Mouse (Mus musculus): ENCODE data around the gene Crlf1. TPM values are rescaled to one million over a fixed set of nuclear protein-coding genes. Genes with fewer than 3 reads are reported as not detected.
A peak's percentile ranks its signal among the peaks of the same experiment; 100 is the strongest.

Gene Crlf1
- total and polyA plus RNA-seq, 3 experiments = 3.8 to 26.6 TPM; not detected in 1

- TF ChIP-seq MAX (IDR thresholded peaks at IDR 0.05; ENCODE audit: low read length) (no peak), ZC3H11A (IDR thresholded peaks at IDR 0.05; ENCODE audit: low read depth, low read length) (no peak), GABPA (IDR thresholded peaks at IDR 0.05; ENCODE audit: low read depth, low read length) (no peak), GATA1 (IDR thresholded peaks at IDR 0.05; ENCODE audit: low read depth, low read length) (no peak)
- DNase-seq (ENCODE audit: low read depth, low spot score) = peak; percentile 59
- no peak overlapping the region for H3K4me3 ChIP-seq (ENCODE audit: control insufficient read depth in 1 of 2, insufficient read depth in 1 of 2, low read depth in 2 of 2, low read length in 2 of 2)
- H3K79me2 ChIP-seq (ENCODE audit: control insufficient read depth, insufficient read depth, low read length, poor library complexity) = peaks cover 24% of the 10 kb centered on the region
- peak overlapping the region; percentile 14; the same call in 1 of the 2 replicates for H3K27ac ChIP-seq (ENCODE audit: control insufficient read depth, low read depth, low read length)
- peaks cover 5 to 25% of the 10 kb centered on the region in 2 experiments for H3K36me3 ChIP-seq (ENCODE audit: control insufficient read depth in 1 of 2, insufficient read depth in 2 of 2, low read length in 2 of 2)
- no peaks in the 10 kb centered on the region for H3K27me3 ChIP-seq (ENCODE audit: control insufficient read depth in 1 of 2, insufficient read depth in 2 of 2, low read length in 2 of 2)
- H3K9me3 ChIP-seq (replicated peaks; ENCODE audit: insufficient read depth, low read length) = no peaks in the 10 kb centered on the region
- H3K4me1 ChIP-seq (ENCODE audit: control insufficient read depth in 1 of 2, insufficient read depth in 2 of 2, low read length in 2 of 2) = peaks cover 6 to 31% of the 10 kb centered on the region in 2 experiments
- H3K9ac ChIP-seq (ENCODE audit: control insufficient read depth, low read depth, low read length, poor library complexity, severe bottlenecking) = no peak overlapping the region
Measured at GRCm38 (mm10) chr8:70513441-70513840, 20.5 kb downstream of the Crlf1 start.

GRCm38 (mm10) chr8:70517940-70518643 is 25.1 kb downstream of the Crlf1 start:
- no peak for DNase-seq (ENCODE audit: low read depth, low spot score)
- Histone ChIP-seq H3K9me3 (replicated peaks; ENCODE audit: insufficient read depth, low read length) (no peaks in the 10 kb centered on the region), H3K4me3 (ENCODE audit: control insufficient read depth in 1 of 2, insufficient read depth in 1 of 2, low read depth in 2 of 2, low read length in 2 of 2) (no peak overlapping the region), H3K36me3 (ENCODE audit: control insufficient read depth in 1 of 2, insufficient read depth in 2 of 2, low read length in 2 of 2) (peaks cover 3 to 6% of the 10 kb centered on the region in 2 experiments), H3K27me3 (ENCODE audit: control insufficient read depth in 1 of 2, insufficient read depth in 2 of 2, low read length in 2 of 2) (no peaks in the 10 kb centered on the region), H3K9ac (ENCODE audit: control insufficient read depth, low read depth, low read length, poor library complexity, severe bottlenecking) (no peak overlapping the region), H3K27ac (ENCODE audit: control insufficient read depth, low read depth, low read length) (no peak overlapping the region), H3K79me2 (ENCODE audit: control insufficient read depth, insufficient read depth, low read length, poor library complexity) (peaks cover 8% of the 10 kb centered on the region), H3K4me1 (ENCODE audit: control insufficient read depth in 1 of 2, insufficient read depth in 2 of 2, low read length in 2 of 2) (peaks cover 2 to 9% of the 10 kb centered on the region in 2 experiments)
- TF ChIP-seq TAL1 (IDR thresholded peaks at IDR 0.05; ENCODE audit: low read length) (no peak), USF2 (IDR thresholded peaks at IDR 0.05; ENCODE audit: borderline replicate concordance in 1 of 2, insufficient read depth in 1 of 2, low read depth in 1 of 2, low read length in 2 of 2) (no peak), ZKSCAN1 (IDR thresholded peaks at IDR 0.05; ENCODE audit: low read depth, low read length) (no peak), GATA1 (IDR thresholded peaks at IDR 0.05; ENCODE audit: low read depth, low read length) (no peak), ETS1 (IDR thresholded peaks at IDR 0.05; ENCODE audit: low read depth, low read length) (no peak), GABPA (IDR thresholded peaks at IDR 0.05; ENCODE audit: low read depth, low read length) (no peak), NRF1 (IDR thresholded peaks at IDR 0.05; ENCODE audit: insufficient read depth, low read depth, low read length, poor library complexity, severe bottlenecking) (no peak), CHD2 (IDR thresholded peaks at IDR 0.05; ENCODE audit: low read length) (no peak)

- peaks cover 8% of the 10 kb centered on the region for H3K79me2 ChIP-seq (ENCODE audit: control insufficient read depth, insufficient read depth, low read length, poor library complexity)
- no peak overlapping the region for H3K4me3 ChIP-seq (ENCODE audit: control insufficient read depth in 1 of 2, insufficient read depth in 1 of 2, low read depth in 2 of 2, low read length in 2 of 2)
- peaks cover 3 to 5% of the 10 kb centered on the region in 2 experiments for H3K36me3 ChIP-seq (ENCODE audit: control insufficient read depth in 1 of 2, insufficient read depth in 2 of 2, low read length in 2 of 2)
- no peak overlapping the region for H3K27ac ChIP-seq (ENCODE audit: control insufficient read depth, low read depth, low read length)
- TF ChIP-seq TCF12 (IDR thresholded peaks at IDR 0.05; ENCODE audit: low read depth, low read length) (no peak), GABPA (IDR thresholded peaks at IDR 0.05; ENCODE audit: low read depth, low read length) (no peak), CHD2 (IDR thresholded peaks at IDR 0.05; ENCODE audit: low read length) (no peak), HCFC1 (IDR thresholded peaks at IDR 0.05; ENCODE audit: low read depth, low read length) (no peak), MEF2A (IDR thresholded peaks at IDR 0.05; ENCODE audit: extremely low read depth, insufficient replicate concordance, low read depth, low read length, poor library complexity, severe bottlenecking) (no peak)
- H3K27me3 ChIP-seq (ENCODE audit: control insufficient read depth in 1 of 2, insufficient read depth in 2 of 2, low read length in 2 of 2) = no peaks in the 10 kb centered on the region
- DNase-seq (ENCODE audit: low read depth, low spot score) = no peak
- no peak overlapping the region for H3K9ac ChIP-seq (ENCODE audit: control insufficient read depth, low read depth, low read length, poor library complexity, severe bottlenecking)
- no peaks in the 10 kb centered on the region for H3K9me3 ChIP-seq (replicated peaks; ENCODE audit: insufficient read depth, low read length)
- peaks cover 0 to 10% of the 10 kb centered on the region in 2 experiments; a peak in 3 of 4 replicates for H3K4me1 ChIP-seq (ENCODE audit: control insufficient read depth in 1 of 2, insufficient read depth in 2 of 2, low read length in 2 of 2)
Measured at GRCm38 (mm10) chr8:70519043-70519442, 26.1 kb downstream of the Crlf1 start.

Measured in MEL (cell line).